Mouse (Mus musculus): Measurements from ENCODE around the gene Magee1. TPM values are rescaled to one million over a fixed set of nuclear protein-coding genes. Genes with fewer than 3 reads are reported as not detected.

Gene Magee1
- polyA plus RNA-seq (2014; fragmentation: Illumina TruSeq; extraction: RNeasy Lipid Tissue Mini Kit (QIAGEN cat#74804); ENCODE audit: low read depth, low replicate concordance), result 3.4 TPM

DNA sequence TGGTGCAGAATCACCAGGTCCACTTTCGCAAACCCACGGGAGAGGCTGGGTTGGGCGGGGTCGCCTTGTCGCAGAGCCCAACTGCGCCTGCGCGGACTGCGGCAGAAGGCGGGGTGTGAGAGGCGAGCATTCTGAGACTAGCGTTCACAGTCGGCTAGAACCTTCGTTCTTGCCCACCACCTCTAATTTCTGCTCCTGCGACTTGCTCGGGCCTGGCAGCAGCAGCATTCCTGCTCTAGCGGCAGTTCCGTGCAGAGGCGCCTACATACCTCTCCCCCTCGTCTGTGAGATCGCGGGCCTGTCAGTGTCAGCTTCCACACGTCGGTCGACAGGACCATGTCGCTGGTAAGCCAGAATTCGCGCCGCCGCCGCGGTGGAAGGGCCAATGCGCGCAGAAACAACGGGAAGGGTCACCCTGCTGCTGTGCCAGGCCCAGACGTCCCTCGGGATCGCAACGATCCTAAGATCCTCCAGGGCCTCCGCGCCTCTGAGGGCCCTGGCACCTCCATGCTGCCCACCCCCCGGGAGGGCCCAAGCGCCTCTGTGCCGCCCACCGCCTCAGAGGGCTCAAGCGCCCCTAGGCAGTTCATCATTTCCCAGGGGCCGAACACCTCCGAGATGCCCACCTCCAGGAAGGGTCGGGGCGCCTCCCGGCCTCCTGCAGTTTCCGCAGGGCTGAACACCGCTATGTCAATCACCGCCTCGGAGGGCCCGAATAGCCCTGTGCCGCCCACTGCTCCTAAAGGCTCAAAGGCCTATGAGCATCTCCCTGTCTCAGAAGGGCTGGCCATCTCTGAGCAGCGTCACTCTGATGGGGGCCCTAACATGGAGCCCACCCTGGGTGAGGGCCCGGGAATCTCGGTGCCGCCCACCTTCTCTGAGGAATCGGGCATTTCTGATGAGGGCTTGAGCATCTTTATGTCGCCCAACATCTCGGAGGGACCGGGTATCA is at the start of gene Magee1:
Magee1 (plus strand) TSS at position 104 of the 952 bp plus-strand sequence.

DNA sequence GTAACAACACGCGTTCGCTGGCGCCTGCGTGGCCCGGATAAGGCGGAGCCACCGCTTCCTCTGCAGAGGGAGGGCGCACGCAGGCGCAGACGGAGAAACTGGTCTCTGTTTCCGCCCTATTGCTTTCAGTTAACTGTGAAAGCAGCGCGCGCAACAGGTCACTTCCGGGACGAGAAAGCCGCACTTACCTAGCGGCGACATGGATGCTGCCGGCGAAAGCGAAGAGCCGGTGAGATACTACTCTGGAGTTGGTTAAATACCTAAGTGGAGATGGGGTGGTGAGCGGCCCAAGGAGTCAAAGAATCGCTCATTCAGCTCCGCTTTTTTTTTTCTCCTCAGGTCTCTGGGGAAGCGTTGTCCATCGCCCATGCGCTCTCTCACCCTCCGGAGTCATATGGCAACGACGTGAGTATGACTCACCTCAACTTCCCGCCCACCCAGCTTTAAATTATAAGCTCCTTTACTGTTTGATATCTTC is 40.5 kb upstream of the Magee1 start, which contains the start of gene Pbdc1:
Pbdc1 (plus strand) TSS at position 142 of the 478 bp plus-strand sequence.

Other genes starting within 250 kb of the Magee1 start
- 45.0 TPM for gene Pbdc1, start 40.6 kb upstream of the Magee1 start, polyA plus RNA-seq (2014; fragmentation: Illumina TruSeq; extraction: RNeasy Lipid Tissue Mini Kit (QIAGEN cat#74804); ENCODE audit: low read depth, low replicate concordance)

Data from kidney, adult 10 weeks (tissue).